Mouse (Mus musculus): ENCODE results near the gene Tmsb15l. TPM values are rescaled to one million over a fixed set of nuclear protein-coding genes. Genes with fewer than 3 reads are reported as not detected.

The Tmsb15l gene
- total RNA-seq, 2 experiments from 2014 or later = 1.6 to 3.9 TPM

Other genes with a start within 250 kb of the Tmsb15l start
- gene Morf4l2, start 233.2 kb downstream of the Tmsb15l start, total RNA-seq (2014; fragmentation: Nextera tagmentation) = 244 and 291 TPM in 2 replicates
- 999 and 1,143 TPM in 2 replicates for gene Morf4l2, start 233.2 kb downstream of the Tmsb15l start, total RNA-seq (2017)
- gene Glra4, start 196.7 kb downstream of the Tmsb15l start, total RNA-seq (2014; fragmentation: Nextera tagmentation) = not detected in 2 replicates
- gene Glra4, start 196.7 kb downstream of the Tmsb15l start, total RNA-seq (2017) = not detected in 2 replicates
- 6.2 and 7.4 TPM in 2 replicates for gene Plp1, start 154.2 kb downstream of the Tmsb15l start, total RNA-seq (2014; fragmentation: Nextera tagmentation)
- gene Plp1, start 154.2 kb downstream of the Tmsb15l start, total RNA-seq (2017) = 0.99 and 1.1 TPM in 2 replicates
- gene Rab9b, start 108.1 kb downstream of the Tmsb15l start, total RNA-seq (2014; fragmentation: Nextera tagmentation) = not detected in 2 replicates
- gene Rab9b, start 108.1 kb downstream of the Tmsb15l start, total RNA-seq (2017) = not detected in 2 replicates
- gene H2bfm, start 49.5 kb downstream of the Tmsb15l start, total RNA-seq (2014; fragmentation: Nextera tagmentation) = not detected in 2 replicates
- not detected in 2 replicates for gene H2bfm, start 49.5 kb downstream of the Tmsb15l start, total RNA-seq (2017)
- gene Tmsb15b2, start 1.4 kb downstream of the Tmsb15l start, total RNA-seq (2014; fragmentation: Nextera tagmentation) = not detected in 2 replicates
- 7.2 TPM in 1 of 2 replicates, not detected in the other for gene Tmsb15b2, start 1.4 kb downstream of the Tmsb15l start, total RNA-seq (2017)
- gene Tmsb15b1, start within 50 bp of the Tmsb15l start, total RNA-seq (2014; fragmentation: Nextera tagmentation) = 4.0 TPM in 1 of 2 replicates, not detected in the other
- 7.0 and 13.2 TPM in 2 replicates for gene Tmsb15b1, start within 50 bp of the Tmsb15l start, total RNA-seq (2017)
- not detected in 2 replicates for gene Zcchc18, start 16.3 kb upstream of the Tmsb15l start, total RNA-seq (2014; fragmentation: Nextera tagmentation)
- gene Zcchc18, start 16.3 kb upstream of the Tmsb15l start, total RNA-seq (2017) = not detected in 2 replicates
- 3.6 and 8.8 TPM in 2 replicates for gene Slc25a53, start 61.4 kb upstream of the Tmsb15l start, total RNA-seq (2014; fragmentation: Nextera tagmentation)
- 5.9 and 6.0 TPM in 2 replicates for gene Slc25a53, start 61.4 kb upstream of the Tmsb15l start, total RNA-seq (2017)
- 3.4 and 5.5 TPM in 2 replicates for gene Fam199x, start 72.7 kb upstream of the Tmsb15l start, total RNA-seq (2014; fragmentation: Nextera tagmentation)
- 7.1 and 10.6 TPM in 2 replicates for gene Fam199x, start 72.7 kb upstream of the Tmsb15l start, total RNA-seq (2017)
- not detected in 2 replicates for gene Esx1, start 145.2 kb upstream of the Tmsb15l start, total RNA-seq (2014; fragmentation: Nextera tagmentation)
- gene Esx1, start 145.2 kb upstream of the Tmsb15l start, total RNA-seq (2017) = not detected in 2 replicates